Mouse (Mus musculus) forebrain, embryonic 11.5 days (tissue): ENCODE data around the gene Dlgap1. TPM values are rescaled to one million over a fixed set of nuclear protein-coding genes. Genes with fewer than 3 reads are reported as not detected.

Experiments used
- ATAC-seq: fragments of 200-750 bp; cut with Nextera tagmentation; replicated peaks from 2 replicates; pipeline ENCODE4 v1.8.0; 2017; ENCODE audit warnings: moderate TSS enrichment; ENCODE audit not compliant: low FRiP score
- DNase-seq: peaks from one replicate; pipeline ENCODE4 v3.0.0-alpha.2; 2017; ENCODE audit warnings: low spot score
- H3K27ac ChIP-seq: fragments of 300-500 bp; sonication (generic); 2 replicates; pipeline ENCODE4 v1.5.1; 2014; ENCODE audit warnings: low read depth, low read length
- H3K27me3 ChIP-seq: fragments of 300-500 bp; sonication (generic); 2 replicates; pipeline ENCODE4 v1.6.1; 2014; ENCODE audit warnings: mild to moderate bottlenecking, low read length, mixed read lengths; ENCODE audit not compliant: control insufficient read depth, insufficient read depth
- H3K36me3 ChIP-seq: fragments of 300-500 bp; sonication (generic); 2 replicates; pipeline ENCODE4 v1.6.1; 2014; ENCODE audit warnings: mild to moderate bottlenecking, low read length, moderate library complexity, mixed read lengths; ENCODE audit not compliant: control insufficient read depth, insufficient read depth
- H3K4me1 ChIP-seq: fragments of 300-500 bp; sonication (generic); replicated peaks from 2 replicates; pipeline ENCODE4 v1.6.1; 2014; ENCODE audit warnings: low read length, mixed read lengths; ENCODE audit not compliant: control insufficient read depth, insufficient read depth
- H3K4me2 ChIP-seq: fragments of 300-500 bp; sonication (generic); 2 replicates; pipeline ENCODE4 v1.6.1; 2014; ENCODE audit warnings: low read depth, mild to moderate bottlenecking, low read length, moderate library complexity, mixed read lengths; ENCODE audit not compliant: severe bottlenecking
- H3K4me3 ChIP-seq: fragments of 300-500 bp; sonication (generic); 2 replicates; pipeline ENCODE4 v1.5.1; 2014; ENCODE audit warnings: low read depth, low read length
- H3K9ac ChIP-seq: fragments of 300-500 bp; sonication (generic); 2 replicates; pipeline ENCODE4 v1.6.1; 2014; ENCODE audit warnings: low read length
- H3K9me3 ChIP-seq: fragments of 300-500 bp; sonication (generic); 2 replicates; pipeline ENCODE4 v1.6.1; 2016; ENCODE audit warnings: low read length, mixed read lengths; ENCODE audit not compliant: control insufficient read depth
- WGBS: fragments of 180-500 bp; shearing (Covaris S2); extraction: QIAGEN DNeasy Blood & Tissue Kit; methylation state at CpG from one replicate; pipeline ENCODE4 v1.1.7; 2014; 5-methylcytosine and 5-hydroxymethylcytosine counted together
- polyA plus RNA-seq: library from polyadenylated mRNA; unstranded; fragments of >200 nt; fragmentation: Nextera tagmentation; extraction: Ambion mirVana; gene quantifications from 2 replicates; pipeline ENCODE4 v1.2.1, GENCODE M21; 2014

The Dlgap1 gene
- polyA plus RNA-seq, 1 experiment from 2014 or later = 3.0 TPM

GRCm38 (mm10) chr17:70305021-70305420, 336.1 kb downstream of the Dlgap1 start:
- H3K36me3 ChIP-seq = no peaks in the 10 kb centered on the region
- no peak for DNase-seq
- H3K27ac ChIP-seq = no peak overlapping the region
- H3K27me3 ChIP-seq = no peaks in the 10 kb centered on the region
- WGBS = 91% methylated on average over 5 of the region's 5 CpGs
- no peak overlapping the region for H3K4me2 ChIP-seq
- H3K9me3 ChIP-seq = no peaks in the 10 kb centered on the region
- H3K9ac ChIP-seq = no peak overlapping the region
- no peak overlapping the region for H3K4me3 ChIP-seq
- no peak for ATAC-seq
- H3K4me1 ChIP-seq = 0 out of 2 replicates have a peak, but pooled peaks cover 2% of the 10 kb centered on the region

GRCm38 (mm10) chr17:70307418-70308176, 338.7 kb downstream of the Dlgap1 start:
- Histone ChIP-seq H3K27me3 (no peaks in the 10 kb centered on the region), H3K4me3 (no peak overlapping the region), H3K9me3 (no peaks in the 10 kb centered on the region), H3K36me3 (no peaks in the 10 kb centered on the region), H3K27ac (no peak overlapping the region), H3K4me1 (0 out of 2 replicates have a peak, but pooled peaks cover 2% of the 10 kb centered on the region), H3K9ac (no peak overlapping the region), H3K4me2 (no peak overlapping the region)
- ATAC-seq (no peak), DNase-seq (no peak)
- WGBS = 83% methylated on average over 11 of the region's 11 CpGs

GRCm38 (mm10) chr17:70308364-70309231, 339.7 kb downstream of the Dlgap1 start:
- peak; percentile 58 for ATAC-seq
- H3K4me2 ChIP-seq = no peak overlapping the region
- no peaks in the 10 kb centered on the region for H3K9me3 ChIP-seq
- 0 out of 2 replicates have a peak, but pooled peaks cover 2% of the 10 kb centered on the region for H3K4me1 ChIP-seq
- no peak overlapping the region for H3K9ac ChIP-seq
- H3K36me3 ChIP-seq = no peaks in the 10 kb centered on the region
- H3K27ac ChIP-seq = no peak overlapping the region
- no peak overlapping the region for H3K4me3 ChIP-seq
- 67% methylated on average over 22 of the region's 22 CpGs for WGBS
- DNase-seq = no peak
- no peaks in the 10 kb centered on the region for H3K27me3 ChIP-seq

DNA sequence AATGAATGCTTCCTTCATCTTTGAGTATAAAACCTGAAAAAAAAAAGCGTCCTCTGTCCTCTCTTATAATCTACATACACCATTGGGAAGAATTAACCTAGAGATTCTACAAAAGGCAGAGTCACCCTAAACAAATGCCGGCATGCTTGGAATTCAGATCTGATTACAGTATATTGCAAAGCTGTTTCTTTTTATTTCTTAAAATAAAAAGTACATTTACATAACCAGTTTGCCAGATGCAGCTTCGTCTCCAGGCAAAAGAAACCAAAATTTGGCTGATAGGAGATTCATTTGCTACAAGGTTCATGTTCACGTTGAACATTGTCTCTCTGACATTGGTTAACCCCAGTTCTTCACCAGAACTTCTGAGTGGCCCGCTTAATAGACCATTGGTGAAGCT, 347.5 kb downstream of the Dlgap1 start:
- Histone ChIP-seq H3K4me1 (no peaks in the 10 kb centered on the region), H3K9me3 (no peaks in the 10 kb centered on the region), H3K36me3 (no peaks in the 10 kb centered on the region), H3K4me2 (no peak overlapping the region), H3K9ac (no peak overlapping the region), H3K27ac (no peak overlapping the region), H3K4me3 (no peak overlapping the region), H3K27me3 (no peaks in the 10 kb centered on the region)
- ATAC-seq = no peak
- no peak for DNase-seq
- 89% methylated on average over 5 of the region's 5 CpGs for WGBS

- Histone ChIP-seq H3K9me3 (no peaks in the 10 kb centered on the region), H3K4me2 (no peak overlapping the region), H3K4me3 (no peak overlapping the region), H3K36me3 (no peaks in the 10 kb centered on the region), H3K9ac (no peak overlapping the region), H3K27me3 (no peaks in the 10 kb centered on the region), H3K4me1 (no peaks in the 10 kb centered on the region), H3K27ac (no peak overlapping the region)
- DNase-seq (no peak), ATAC-seq (no peak)
- WGBS = 85% methylated on average over 7 of the region's 7 CpGs
These were observed 348.9 kb downstream of the Dlgap1 start for GRCm38 (mm10) chr17:70317779-70318178.

DNA sequence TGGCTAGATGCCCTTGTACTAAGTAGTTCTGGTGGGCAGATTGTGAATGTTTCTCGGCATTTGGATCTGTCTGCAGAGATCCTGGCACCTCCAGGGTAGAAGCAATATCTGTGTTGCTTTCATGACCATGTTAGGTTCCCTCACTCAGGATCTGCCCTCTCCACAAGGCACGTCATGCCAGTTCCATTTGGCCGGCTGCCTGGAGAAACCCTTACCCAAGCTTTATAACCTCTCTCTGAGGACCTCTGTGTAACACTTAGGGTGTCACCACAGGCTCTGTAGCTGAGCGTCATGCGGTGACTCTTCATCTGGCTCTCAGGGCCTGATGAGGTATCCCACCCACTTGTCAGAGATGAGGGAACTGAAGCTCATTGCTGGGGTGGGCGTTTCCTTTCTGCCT, 353.1 kb downstream of the Dlgap1 start:
- Histone ChIP-seq H3K9ac (no peak overlapping the region), H3K27me3 (no peaks in the 10 kb centered on the region), H3K4me2 (no peak overlapping the region), H3K4me1 (no peaks in the 10 kb centered on the region), H3K27ac (no peak overlapping the region), H3K9me3 (no peaks in the 10 kb centered on the region), H3K4me3 (no peak overlapping the region), H3K36me3 (no peaks in the 10 kb centered on the region)
- no peak for DNase-seq
- no peak for ATAC-seq
- 94% methylated on average over 6 of the region's 6 CpGs for WGBS

DNA sequence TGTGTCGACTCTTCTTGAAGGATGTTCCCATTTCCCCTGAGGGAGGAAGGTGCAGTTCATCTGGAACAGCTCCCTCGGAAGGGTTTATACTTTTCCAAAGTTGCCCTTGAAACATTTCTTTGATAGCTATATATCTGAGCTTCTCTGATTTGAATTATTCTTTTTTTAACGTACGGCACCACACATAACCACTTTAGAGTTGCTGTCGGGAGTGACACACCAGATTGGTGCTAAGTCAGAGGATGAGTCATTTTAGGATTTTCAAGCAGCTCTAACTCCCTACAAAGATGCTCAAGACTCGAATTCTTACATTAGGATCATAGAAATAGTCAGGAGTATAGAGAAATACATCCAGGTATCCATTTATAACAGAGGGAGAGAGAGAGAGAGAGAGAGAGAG, 364.6 kb downstream of the Dlgap1 start:
- Histone ChIP-seq H3K4me3 (no peak overlapping the region), H3K27ac (no peak overlapping the region), H3K4me1 (no peaks in the 10 kb centered on the region), H3K4me2 (no peak overlapping the region), H3K27me3 (no peaks in the 10 kb centered on the region), H3K9me3 (no peaks in the 10 kb centered on the region), H3K9ac (no peak overlapping the region), H3K36me3 (no peaks in the 10 kb centered on the region)
- ATAC-seq = no peak
- 80% methylated on average over 6 of the region's 6 CpGs for WGBS
- DNase-seq = no peak

- ATAC-seq (no peak), DNase-seq (no peak)
- Histone ChIP-seq H3K4me2 (no peak overlapping the region), H3K36me3 (no peaks in the 10 kb centered on the region), H3K27me3 (no peaks in the 10 kb centered on the region), H3K9ac (no peak overlapping the region), H3K9me3 (no peaks in the 10 kb centered on the region), H3K4me1 (no peaks in the 10 kb centered on the region), H3K4me3 (no peak overlapping the region), H3K27ac (no peak overlapping the region)
- 61% methylated on average over 3 of the region's 3 CpGs for WGBS
These were observed 365.3 kb downstream of the Dlgap1 start for GRCm38 (mm10) chr17:70334171-70334570.
